Comparison of ENCODE assay signal across 8 mouse cellular contexts in the genomic region with DNA sequence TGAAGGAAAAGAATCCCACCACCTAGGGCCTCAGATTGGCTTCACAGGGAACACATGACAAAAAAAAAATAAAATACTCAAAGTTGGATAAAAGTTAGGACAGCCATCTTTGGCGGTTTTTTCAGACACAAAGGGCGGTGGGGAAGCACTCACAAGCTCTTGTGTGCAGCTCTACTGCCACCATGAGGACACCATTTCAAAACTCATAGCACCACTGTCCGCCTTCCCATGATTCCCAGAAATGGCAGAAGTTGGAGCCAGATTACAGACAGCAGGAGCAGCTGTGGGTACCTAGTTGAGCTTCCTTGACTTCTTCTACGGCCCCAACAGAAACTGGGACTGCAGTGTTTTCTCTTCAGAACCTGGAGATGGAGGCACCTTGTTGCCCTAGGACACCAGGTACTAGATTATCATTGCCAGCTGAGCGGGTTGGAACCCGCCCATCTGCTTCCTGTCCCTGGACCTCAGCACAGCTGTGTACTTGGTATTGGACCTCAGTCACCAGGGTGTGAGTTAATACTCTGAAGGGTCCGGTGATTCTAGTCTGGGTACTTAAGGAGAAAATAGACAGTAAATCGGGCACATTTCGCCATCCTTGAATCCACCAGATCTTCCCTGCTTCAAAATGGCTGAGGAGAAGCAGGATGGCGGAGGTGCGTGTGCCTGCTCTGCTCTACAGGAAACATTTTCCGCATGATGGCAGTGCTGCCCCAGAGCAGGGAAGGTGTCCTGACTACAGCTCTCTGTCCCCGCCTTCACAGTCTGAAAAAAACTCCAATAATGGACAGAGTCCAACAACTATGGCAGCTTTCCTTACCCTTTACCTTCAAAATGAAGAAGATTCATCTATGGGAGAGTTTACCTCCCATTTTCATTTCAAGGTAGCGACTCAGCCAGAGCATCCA.
DNase-seq lines count a peak whose midpoint lies in the region; ATAC-seq and TF ChIP-seq lines count a peak whose summit lies in the region.
"Not testable (repeated sequence)": the region's sequence is repeated elsewhere in the genome, so short reads cannot be mapped to it uniquely, and the experiment has no call there.

No protein-coding gene starts in this region.

- not testable (repeated sequence) for H3K27ac ChIP-seq in embryonic facial prominence, embryonic 11.5 days (replicated peaks; ENCODE audit: low read depth, low read length); heart, embryonic 10.5 days; hindbrain, embryonic 16.5 days (ENCODE audit: low read depth, low read length); lung, embryonic 16.5 days (ENCODE audit: low read length)

- TF ChIP-seq CTCF in Patski (IDR thresholded peaks at IDR 0.05) = peak; percentile 68

- ATAC-seq in Patski = peak; percentile 72
- not testable (repeated sequence) for ATAC-seq in embryonic facial prominence, embryonic 11.5 days (replicated peaks; ENCODE audit: insufficient number of reproducible peaks, low FRiP score, low TSS enrichment, low read depth)
- peak; percentile 85; the same call in 1 of the 2 replicates for ATAC-seq in hindbrain, embryonic 16.5 days
- peak; percentile 38; the same call in 1 of the 2 replicates for ATAC-seq in lung, embryonic 16.5 days (ENCODE audit: low read depth)

- H3K36me3 ChIP-seq in embryonic facial prominence, embryonic 11.5 days (replicated peaks; ENCODE audit: control insufficient read depth, insufficient read depth, low read depth, low read length); hindbrain, embryonic 16.5 days (ENCODE audit: control insufficient read depth, insufficient read depth, low read length); lung, embryonic 16.5 days (ENCODE audit: control insufficient read depth, insufficient read depth, low read length): not testable (repeated sequence)
- H3K36me3 ChIP-seq in heart, embryonic 10.5 days = peaks cover 31% of the 10 kb centered on the region

- 71% methylated on average over 13 of the region's 14 CpGs for WGBS in embryonic facial prominence, embryonic 11.5 days
- WGBS in heart, embryonic 10.5 days = 59% methylated on average over 14 of the region's 14 CpGs
- 67% methylated on average over 14 of the region's 14 CpGs for WGBS in hindbrain, embryonic 16.5 days
- 65% methylated on average over 14 of the region's 14 CpGs for WGBS in lung, embryonic 16.5 days

- in situ Hi-C loops in Patski (cut with MboI; ENCODE audit: low pct_unique_long_range_greater_than_20kb) = not testable (repeated sequence)

- DNase-seq in Patski (ENCODE audit: low read depth, low spot score); heart, embryonic 10.5 days (ENCODE audit: low spot score): not testable (repeated sequence)
- DNase-seq in embryonic facial prominence, embryonic 11.5 days (ENCODE audit: low spot score) = peak; percentile 61
- peak; percentile 77 to 87 for DNase-seq in layer of hippocampus, postnatal 25 days (ENCODE audit: extremely low spot score in 1 of 2, low spot score in 1 of 2)
- peak; percentile 34 for DNase-seq in neural tube, embryonic 10.5 days (ENCODE audit: extremely low spot score, low spot score)
- DNase-seq in thymus, postnatal 0 days (ENCODE audit: low spot score) = peak; percentile 67

- not testable (repeated sequence) for H3K4me1 ChIP-seq in embryonic facial prominence, embryonic 11.5 days (ENCODE audit: control insufficient read depth, insufficient read depth, low read length); heart, embryonic 10.5 days; hindbrain, embryonic 16.5 days (ENCODE audit: control insufficient read depth, insufficient read depth, low read depth, low read length); lung, embryonic 16.5 days (replicated peaks; ENCODE audit: control insufficient read depth, insufficient read depth, low read length)

- H3K9me3 ChIP-seq in embryonic facial prominence, embryonic 11.5 days (replicated peaks; ENCODE audit: control insufficient read depth, low read length); heart, embryonic 10.5 days; hindbrain, embryonic 16.5 days (ENCODE audit: control insufficient read depth, low read length); lung, embryonic 16.5 days (ENCODE audit: control insufficient read depth, low read length): not testable (repeated sequence)

- H3K4me2 ChIP-seq in embryonic facial prominence, embryonic 11.5 days (ENCODE audit: low read depth, low read length); lung, embryonic 16.5 days (ENCODE audit: low read depth, low read length): not testable (repeated sequence)
- H3K4me2 ChIP-seq in hindbrain, embryonic 16.5 days (ENCODE audit: low read length) = peak overlapping the region; percentile 21; the same call in 1 of the 2 replicates

- not testable (repeated sequence) for H3K4me3 ChIP-seq in embryonic facial prominence, embryonic 11.5 days (ENCODE audit: low read depth, low read length)
- peak overlapping the region; percentile 19; the same call in 1 of the 2 replicates for H3K4me3 ChIP-seq in heart, embryonic 10.5 days
- H3K4me3 ChIP-seq in hindbrain, embryonic 16.5 days (ENCODE audit: low read length) = peak overlapping the region; percentile 10; the same call in 1 of the 2 replicates
- H3K4me3 ChIP-seq in lung, embryonic 16.5 days (ENCODE audit: low read length) = peak overlapping the region; percentile 12

- not testable (repeated sequence) for H3K9ac ChIP-seq in embryonic facial prominence, embryonic 11.5 days (replicated peaks; ENCODE audit: low read length); hindbrain, embryonic 16.5 days (ENCODE audit: low read depth, low read length); lung, embryonic 16.5 days (ENCODE audit: low read length)

- POLR2A ChIA-PET in Patski (lab: Charles Lee) = not testable (repeated sequence)

- not testable (repeated sequence) for H3K27me3 ChIP-seq in Patski; embryonic facial prominence, embryonic 11.5 days (ENCODE audit: control insufficient read depth, insufficient read depth, low read length); heart, embryonic 10.5 days (ENCODE audit: insufficient read depth, poor library complexity, severe bottlenecking); hindbrain, embryonic 16.5 days (replicated peaks; ENCODE audit: control insufficient read depth, insufficient read depth, low read length); lung, embryonic 16.5 days (ENCODE audit: control insufficient read depth, insufficient read depth, low read depth, low read length)

- CTCF ChIA-PET in Patski (lab: Charles Lee) = interaction anchor here (0.7 to 1.2 kb wide), 5 partner anchors 10 to 48 kb away, joined by 3 to 4 read pairs (median 3); no protein-coding TSS in a partner anchor
